Mouse (Mus musculus): ENCODE data around the gene Exd2. TPM values are rescaled to one million over a fixed set of nuclear protein-coding genes. Genes with fewer than 3 reads are reported as not detected.

The Exd2 gene
- total RNA-seq, 2 experiments from 2014 or later: 70.3 to 71.3 TPM

DNA sequence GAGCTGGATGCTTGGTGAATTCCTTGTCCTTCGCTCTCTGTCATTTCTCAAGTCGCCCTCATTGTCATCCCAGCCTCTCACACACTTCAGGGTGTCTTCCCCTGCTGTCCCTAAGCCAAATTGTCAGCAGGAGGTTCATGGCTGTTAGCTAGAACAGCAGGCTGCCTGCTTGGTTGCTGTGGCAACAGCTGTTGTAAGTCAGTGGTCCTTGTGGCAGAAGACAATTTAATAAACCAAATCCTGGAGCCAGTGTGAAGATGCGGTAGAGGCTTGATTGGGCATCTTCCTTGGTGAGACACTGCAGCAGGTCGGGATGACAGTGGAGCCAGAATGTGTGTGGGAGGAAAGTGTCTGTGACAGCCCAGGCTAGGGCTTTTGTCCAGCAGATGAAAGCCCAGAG is 82.4 kb downstream of the Exd2 start:
- DNase-seq (ENCODE audit: low spot score in 2 of 2): no peak

DNA sequence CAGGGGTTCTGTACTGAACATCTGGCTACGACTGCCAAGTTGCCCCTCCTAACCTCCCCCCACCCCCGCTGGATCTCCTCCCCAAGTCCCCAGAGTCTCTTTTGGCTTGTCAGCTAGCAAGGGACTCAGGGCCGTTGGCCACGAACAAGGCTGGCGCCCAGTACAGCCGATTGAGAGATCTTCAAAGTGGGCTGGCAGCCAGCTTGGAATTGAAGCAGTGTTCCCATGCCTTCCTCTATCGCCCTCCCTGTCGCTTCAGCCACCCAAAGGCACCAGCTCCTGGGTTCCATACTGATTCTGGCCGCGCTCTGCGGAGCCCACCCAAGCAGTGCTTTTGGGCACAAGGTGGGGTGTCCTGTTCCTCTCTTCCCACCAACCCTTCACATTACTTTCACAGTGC is 86.8 kb downstream of the Exd2 start:
- DNase-seq (ENCODE audit: low spot score in 2 of 2): peak in 1 of 2 experiments; percentile 65

Other genes with a start within 250 kb of the Exd2 start
- 10 to 100 TPM; 86.0 to 91.2 TPM for gene Actn1, start 202.7 kb upstream of the Exd2 start, total RNA-seq (2021)
- gene Dcaf5, start 26.5 kb upstream of the Exd2 start, total RNA-seq (2021): 10 to 100 TPM; 59.4 to 70.9 TPM
- gene Galnt16, start 55.2 kb downstream of the Exd2 start, total RNA-seq (2021): 100 to 1,000 TPM; 126 to 127 TPM
- 10 to 100 TPM; 41.2 to 42.7 TPM for gene Slc39a9, start 180.8 kb downstream of the Exd2 start, total RNA-seq (2021)
- gene Erh, start 181.2 kb downstream of the Exd2 start, total RNA-seq (2021): 10 to 100 TPM; 56.8 to 57.5 TPM
- gene Plekhd1, start 229.5 kb downstream of the Exd2 start, total RNA-seq (2021): 1 to 10 TPM; 4.8 to 9.1 TPM

All from layer of hippocampus, postnatal 14 days (tissue).